Comparison of ENCODE assay signal across 13 mouse cellular contexts in genomic region chr4:72193276-72193675, GRCm38 (mm10).
"Had no signal": no experiment of that assay in that cellular context is flagged by ENCODE, and none has a peak within 500 bp of the region (broad histone marks: within the 10 kb centered on the region; RNA-seq: fewer than 3 reads in every experiment).

No protein-coding gene starts in this region.

- H3K4me3 ChIP-seq: left cerebral cortex, adult 2 months; limb, embryonic 10.5 days; lung, embryonic 15.5 days; midbrain, embryonic 15.5 days; neural tube, embryonic 13.5 days; stomach, embryonic 15.5 days had no signal

- H3K4me2 ChIP-seq: lung, embryonic 15.5 days; midbrain, embryonic 15.5 days; neural tube, embryonic 13.5 days; stomach, embryonic 15.5 days had no signal

- H3K27me3 ChIP-seq: lung, embryonic 15.5 days; midbrain, embryonic 15.5 days; stomach, embryonic 15.5 days had no signal

- H3K36me3 ChIP-seq: lung, embryonic 15.5 days; midbrain, embryonic 15.5 days; stomach, embryonic 15.5 days had no signal

- H3K9ac ChIP-seq: lung, embryonic 15.5 days; midbrain, embryonic 15.5 days; neural tube, embryonic 13.5 days; stomach, embryonic 15.5 days had no signal

- H3K9me3 ChIP-seq: limb, embryonic 10.5 days; lung, embryonic 15.5 days; midbrain, embryonic 15.5 days; neural tube, embryonic 13.5 days; stomach, embryonic 15.5 days had no signal

- H3K27ac ChIP-seq: left cerebral cortex, adult 2 months; limb, embryonic 10.5 days; lung, embryonic 15.5 days; macrophage; midbrain, embryonic 15.5 days; neural tube, embryonic 13.5 days; stomach, embryonic 15.5 days had no signal

- DNase-seq: kidney, adult 11 months; kidney, postnatal 14 days; lung, postnatal 14 days; right cerebral cortex, postnatal 14 days; thymus, adult 2 months; thymus, postnatal 25 days had no signal

- ATAC-seq: midbrain, embryonic 15.5 days had no signal
